Mouse (Mus musculus) kidney, adult 2 months (tissue): Measurements from ENCODE around the gene Zmym4.

Source experiments
- CTCF ChIP-seq: fragments of 200-500 bp; conservative IDR thresholded peaks from 2 replicates; pipeline ENCODE4 v1.5.1; 2011; ENCODE audit warnings: low read depth, mild to moderate bottlenecking, control low read depth, low read length, moderate library complexity, mixed read lengths; ENCODE audit not compliant: insufficient read depth, insufficient read length
- POLR2A ChIP-seq: fragments of 200-500 bp; IDR thresholded peaks from one replicate; pipeline ENCODE4 v1.6.1; 2011; ENCODE audit warnings: low read depth, low read length, control low read depth

DNA sequence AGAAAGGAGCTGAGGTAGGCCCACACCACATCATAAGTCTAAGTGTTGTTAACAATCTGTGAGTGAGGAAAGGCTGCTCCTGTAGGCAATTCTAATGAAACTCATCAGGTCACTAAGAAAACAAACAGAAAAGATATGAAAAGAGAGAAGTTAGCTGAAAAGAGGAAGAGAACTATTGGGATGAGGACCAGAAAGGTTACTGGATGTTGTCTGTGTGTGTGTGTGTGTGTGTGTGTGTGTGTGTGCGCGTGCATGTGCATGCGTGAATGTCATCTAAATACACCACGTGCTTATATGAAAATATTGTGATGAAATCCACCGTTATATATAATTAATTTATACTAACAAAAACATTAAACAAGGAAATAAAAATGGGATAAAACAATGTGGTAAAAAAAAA, 84.3 kb downstream of the Zmym4 start:
- TF ChIP-seq CTCF (no peak), POLR2A (no peak)
